Mouse (Mus musculus): ENCODE measurements around the gene A730049H05Rik. TPM values are rescaled to one million over a fixed set of nuclear protein-coding genes. Genes with fewer than 3 reads are reported as not detected.

A730049H05Rik gene
- polyA plus RNA-seq, 1 experiment from 2014 or later, result 0.08 TPM

- Histone ChIP-seq H3K4me2 (peak within 1 kb of the TSS; percentile 2; the same call in 1 of the 2 replicates), H3K4me3 (no peak within 1 kb of the TSS), H3K9me3 (replicated peaks) (no peaks in the 10 kb centered on the region), H3K27ac (no peak within 1 kb of the TSS), H3K27me3 (replicated peaks) (no peaks in the 10 kb centered on the region), H3K9ac (no peak within 1 kb of the TSS), H3K36me3 (no peaks in the 10 kb centered on the region), H3K4me1 (no peaks in the 10 kb centered on the region)
- 58% methylated on average over 4 of the region's 4 CpGs for WGBS (ENCODE audit: insufficient replicate concordance)
- ATAC-seq, result no peak
Observed at GRCm38 (mm10) chr6:92869089-92869581, 52.9 kb downstream of the A730049H05Rik start, which contains the start of gene Gm15737. Gene Gm15737 (plus strand): TSS chr6:92869357.

- no peak for ATAC-seq
Observed at GRCm38 (mm10) chr6:92869582-92870219, 53.4 kb downstream of the A730049H05Rik start.

GRCm38 (mm10) chr6:92871813-92872212 is 55.5 kb downstream of the A730049H05Rik start:
- Histone ChIP-seq H3K4me2 (no peak overlapping the region), H3K27ac (no peak overlapping the region), H3K4me3 (no peak overlapping the region), H3K9me3 (replicated peaks) (no peaks in the 10 kb centered on the region), H3K4me1 (peaks cover 3% of the 10 kb centered on the region; the same call in 1 of the 2 replicates), H3K9ac (no peak overlapping the region), H3K27me3 (replicated peaks) (no peaks in the 10 kb centered on the region), H3K36me3 (no peaks in the 10 kb centered on the region)
- WGBS (ENCODE audit: insufficient replicate concordance), result 71% methylated on average over 4 of the region's 4 CpGs
- ATAC-seq, result no peak

More at GRCm38 (mm10) chr6:92869582-92870219, 53.4 kb downstream of the A730049H05Rik start:
- Histone ChIP-seq H3K9me3 (replicated peaks) (no peaks in the 10 kb centered on the region), H3K4me1 (no peaks in the 10 kb centered on the region), H3K4me2 (peak overlapping the region; percentile 2; the same call in 1 of the 2 replicates), H3K9ac (no peak overlapping the region), H3K36me3 (no peaks in the 10 kb centered on the region), H3K27me3 (replicated peaks) (no peaks in the 10 kb centered on the region), H3K4me3 (no peak overlapping the region), H3K27ac (no peak overlapping the region)
- WGBS (ENCODE audit: insufficient replicate concordance), result 56% methylated on average over 16 of the region's 16 CpGs

- no peak overlapping the region for H3K4me3 ChIP-seq
- WGBS (ENCODE audit: insufficient replicate concordance), result 80% methylated on average over 10 of the region's 10 CpGs
- no peak for ATAC-seq
- peaks cover 3% of the 10 kb centered on the region; the same call in 1 of the 2 replicates for H3K4me1 ChIP-seq
- no peak overlapping the region for H3K27ac ChIP-seq
- H3K27me3 ChIP-seq (replicated peaks), result no peaks in the 10 kb centered on the region
- no peak overlapping the region for H3K9ac ChIP-seq
- H3K36me3 ChIP-seq, result no peaks in the 10 kb centered on the region
- H3K9me3 ChIP-seq (replicated peaks), result no peaks in the 10 kb centered on the region
- H3K4me2 ChIP-seq, result no peak overlapping the region
Observed at GRCm38 (mm10) chr6:92872766-92873165, 56.5 kb downstream of the A730049H05Rik start.

GRCm38 (mm10) chr6:92874854-92875253 is 58.6 kb downstream of the A730049H05Rik start:
- no peaks in the 10 kb centered on the region for H3K9me3 ChIP-seq (replicated peaks)
- H3K9ac ChIP-seq, result no peak overlapping the region
- no peak overlapping the region for H3K4me2 ChIP-seq
- no peak overlapping the region for H3K4me3 ChIP-seq
- H3K27ac ChIP-seq, result no peak overlapping the region
- 9% methylated on average over 5 of the region's 5 CpGs for WGBS (ENCODE audit: insufficient replicate concordance)
- no peaks in the 10 kb centered on the region for H3K27me3 ChIP-seq (replicated peaks)
- H3K36me3 ChIP-seq, result no peaks in the 10 kb centered on the region
- ATAC-seq, result no peak
- H3K4me1 ChIP-seq, result peaks cover 3% of the 10 kb centered on the region; the same call in 1 of the 2 replicates

GRCm38 (mm10) chr6:92875340-92875739 is 59.1 kb downstream of the A730049H05Rik start:
- no peak for ATAC-seq
- H3K9me3 ChIP-seq (replicated peaks), result no peaks in the 10 kb centered on the region
- WGBS (ENCODE audit: insufficient replicate concordance), result 61% methylated on average over 2 of the region's 2 CpGs
- peaks cover 3% of the 10 kb centered on the region; the same call in 1 of the 2 replicates for H3K4me1 ChIP-seq
- no peaks in the 10 kb centered on the region for H3K27me3 ChIP-seq (replicated peaks)
- H3K4me2 ChIP-seq, result no peak overlapping the region
- H3K36me3 ChIP-seq, result no peaks in the 10 kb centered on the region
- no peak overlapping the region for H3K27ac ChIP-seq
- H3K9ac ChIP-seq, result no peak overlapping the region
- no peak overlapping the region for H3K4me3 ChIP-seq

GRCm38 (mm10) chr6:92876121-92876520 is 59.8 kb downstream of the A730049H05Rik start:
- H3K36me3 ChIP-seq, result no peaks in the 10 kb centered on the region
- no peaks in the 10 kb centered on the region for H3K9me3 ChIP-seq (replicated peaks)
- H3K27me3 ChIP-seq (replicated peaks), result no peaks in the 10 kb centered on the region
- no peak overlapping the region for H3K27ac ChIP-seq
- H3K4me3 ChIP-seq, result no peak overlapping the region
- H3K4me1 ChIP-seq, result peaks cover 3% of the 10 kb centered on the region; the same call in 1 of the 2 replicates
- H3K4me2 ChIP-seq, result no peak overlapping the region
- H3K9ac ChIP-seq, result no peak overlapping the region
- WGBS (ENCODE audit: insufficient replicate concordance), result 7% methylated on average over 5 of the region's 5 CpGs
- ATAC-seq, result no peak

- H3K4me3 ChIP-seq, result no peak overlapping the region
- 81% methylated on average over 4 of the region's 4 CpGs for WGBS (ENCODE audit: insufficient replicate concordance)
- no peak overlapping the region for H3K4me2 ChIP-seq
- H3K9ac ChIP-seq, result no peak overlapping the region
- no peaks in the 10 kb centered on the region for H3K36me3 ChIP-seq
- peaks cover 3% of the 10 kb centered on the region; the same call in 1 of the 2 replicates for H3K4me1 ChIP-seq
- no peaks in the 10 kb centered on the region for H3K9me3 ChIP-seq (replicated peaks)
- no peak for ATAC-seq
- H3K27ac ChIP-seq, result no peak overlapping the region
- no peaks in the 10 kb centered on the region for H3K27me3 ChIP-seq (replicated peaks)
Observed at GRCm38 (mm10) chr6:92877236-92877635, 61.0 kb downstream of the A730049H05Rik start.

GRCm38 (mm10) chr6:92878771-92879170 is 62.5 kb downstream of the A730049H05Rik start:
- no peak for ATAC-seq
- H3K4me2 ChIP-seq, result no peak overlapping the region
- no peaks in the 10 kb centered on the region for H3K9me3 ChIP-seq (replicated peaks)
- peaks cover 3% of the 10 kb centered on the region; the same call in 1 of the 2 replicates for H3K4me1 ChIP-seq
- H3K4me3 ChIP-seq, result no peak overlapping the region
- no peak overlapping the region for H3K9ac ChIP-seq
- 74% methylated on average over 5 of the region's 5 CpGs for WGBS (ENCODE audit: insufficient replicate concordance)
- H3K36me3 ChIP-seq, result no peaks in the 10 kb centered on the region
- H3K27ac ChIP-seq, result no peak overlapping the region
- no peaks in the 10 kb centered on the region for H3K27me3 ChIP-seq (replicated peaks)

GRCm38 (mm10) chr6:92879700-92880265 is 63.5 kb downstream of the A730049H05Rik start:
- H3K4me2 ChIP-seq, result no peak overlapping the region
- H3K4me1 ChIP-seq, result peaks cover 3% of the 10 kb centered on the region; the same call in 1 of the 2 replicates
- H3K27me3 ChIP-seq (replicated peaks), result no peaks in the 10 kb centered on the region
- H3K4me3 ChIP-seq, result no peak overlapping the region
- no peak overlapping the region for H3K27ac ChIP-seq
- 80% methylated on average over 14 of the region's 14 CpGs for WGBS (ENCODE audit: insufficient replicate concordance)
- no peaks in the 10 kb centered on the region for H3K9me3 ChIP-seq (replicated peaks)
- H3K9ac ChIP-seq, result no peak overlapping the region
- ATAC-seq, result no peak
- no peaks in the 10 kb centered on the region for H3K36me3 ChIP-seq

- H3K36me3 ChIP-seq, result no peaks in the 10 kb centered on the region
- H3K4me2 ChIP-seq, result no peak overlapping the region
- no peak overlapping the region for H3K27ac ChIP-seq
- H3K9me3 ChIP-seq (replicated peaks), result no peaks in the 10 kb centered on the region
- H3K4me3 ChIP-seq, result no peak overlapping the region
- ATAC-seq, result no peak
- WGBS (ENCODE audit: insufficient replicate concordance), result 78% methylated on average over 5 of the region's 5 CpGs
- H3K4me1 ChIP-seq, result no peaks in the 10 kb centered on the region
- H3K27me3 ChIP-seq (replicated peaks), result no peaks in the 10 kb centered on the region
- H3K9ac ChIP-seq, result no peak overlapping the region
Observed at GRCm38 (mm10) chr6:92882446-92882845, 66.2 kb downstream of the A730049H05Rik start.

GRCm38 (mm10) chr6:92883131-92883900 is 67.0 kb downstream of the A730049H05Rik start:
- no peaks in the 10 kb centered on the region for H3K36me3 ChIP-seq
- 52% methylated on average over 9 of the region's 9 CpGs for WGBS (ENCODE audit: insufficient replicate concordance)

More at GRCm38 (mm10) chr6:92883131-92883900, 67.0 kb downstream of the A730049H05Rik start:
- H3K4me2 ChIP-seq, result no peak overlapping the region
- no peak for ATAC-seq
- H3K4me1 ChIP-seq, result no peaks in the 10 kb centered on the region
- H3K4me3 ChIP-seq, result no peak overlapping the region
- no peaks in the 10 kb centered on the region for H3K27me3 ChIP-seq (replicated peaks)
- H3K9me3 ChIP-seq (replicated peaks), result no peaks in the 10 kb centered on the region
- no peak overlapping the region for H3K9ac ChIP-seq
- H3K27ac ChIP-seq, result no peak overlapping the region

All from liver, embryonic 12.5 days (tissue).